Mouse (Mus musculus): ENCODE measurements around the gene Aldh3b2.

DNA sequence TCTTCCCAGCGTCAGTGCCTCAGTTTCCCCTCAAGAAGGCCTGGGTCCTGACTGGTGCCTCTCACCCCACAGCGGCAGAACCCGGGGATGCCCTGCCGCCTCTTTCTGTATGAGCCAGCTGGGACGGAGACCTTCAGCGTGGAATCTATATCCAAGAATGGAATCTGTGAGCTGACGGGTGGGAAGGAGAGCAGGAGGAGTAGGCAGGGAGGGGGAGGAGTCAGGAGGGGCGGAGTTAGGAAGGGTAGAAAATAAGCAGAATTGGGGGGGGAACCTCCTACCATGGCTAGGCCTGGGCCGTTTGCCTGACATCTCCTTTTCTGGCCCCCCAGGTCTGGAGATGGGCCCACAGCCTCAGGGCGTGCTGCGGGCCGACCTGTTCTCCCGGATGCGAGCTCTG is 15.9 kb downstream of the Aldh3b2 start:
- no peak for TF ChIP-seq TAL1 (IDR thresholded peaks at IDR 0.05; ENCODE audit: low read length)
- TF ChIP-seq GATA1 (IDR thresholded peaks at IDR 0.05; ENCODE audit: low read length) = no peak
